In genomic region chr2:181677096-181677754, GRCm38 (mm10) we compare ENCODE assay signal across 9 mouse cellular contexts. TPM values are rescaled to one million over a fixed set of nuclear protein-coding genes. Genes with fewer than 3 reads are reported as not detected.
DNase-seq lines count a peak whose midpoint lies in the region; ATAC-seq lines count a peak whose summit lies in the region.
"Had no signal": no experiment of that assay in that cellular context is flagged by ENCODE, and none has a peak within 500 bp of the region (broad histone marks: within the 10 kb centered on the region; RNA-seq: fewer than 3 reads in every experiment).

No protein-coding gene starts in this region.

- H3K9me3 ChIP-seq in heart, embryonic 14.5 days (ENCODE audit: control insufficient read depth, low read length) = no peaks in the 10 kb centered on the region

- no peak overlapping the region for H3K4me3 ChIP-seq in heart, embryonic 14.5 days (ENCODE audit: control insufficient read depth in 1 of 2, insufficient read depth in 1 of 2, low read depth in 1 of 2, low read length in 2 of 2)

- DNase-seq in adrenal gland, adult (ENCODE audit: inconsistent age in 2 of 2, low spot score in 1 of 2) = peak; percentile 63 to 73
- no peak for DNase-seq in adrenal gland, postnatal 4 days (ENCODE audit: low spot score in 2 of 2)
- DNase-seq in adrenal gland, postnatal 10 days = peak; percentile 47
- DNase-seq in kidney, postnatal 4 days = peak; percentile 35 to 59
- no peak for DNase-seq in embryo, embryonic 10.5 days (ENCODE audit: low spot score)
- no peak for DNase-seq in embryo, embryonic 10 days (ENCODE audit: low spot score)
- DNase-seq in thymus, postnatal 4 days = no peak

- peak overlapping the region; percentile 46 to 61; a peak in 3 of 4 replicates for H3K27ac ChIP-seq in heart, embryonic 14.5 days (replicated peaks in 1 of 2; ENCODE audit: control insufficient read depth in 1 of 2, insufficient read depth in 1 of 2, low read depth in 2 of 2, low read length in 2 of 2)
- H3K27ac ChIP-seq: liver, embryonic 14.5 days had no signal

- no peak overlapping the region for H3K4me2 ChIP-seq in heart, embryonic 14.5 days (ENCODE audit: low read length)

- ATAC-seq in heart, embryonic 14.5 days (ENCODE audit: insufficient number of reproducible peaks, insufficient read depth, low FRiP score, low read depth) = peak; percentile 11; the same call in 1 of the 2 replicates

- no peak overlapping the region; the same call in 1 of the 2 replicates for H3K9ac ChIP-seq in heart, embryonic 14.5 days (ENCODE audit: low read length)
- H3K9ac ChIP-seq: liver, embryonic 14.5 days had no signal

- no peaks in the 10 kb centered on the region for H3K36me3 ChIP-seq in heart, embryonic 14.5 days (ENCODE audit: control insufficient read depth, insufficient read depth, low read length)

- H3K27me3 ChIP-seq in heart, embryonic 14.5 days (ENCODE audit: control insufficient read depth, insufficient read depth, low read length) = peaks cover 18% of the 10 kb centered on the region

- peaks cover 17 to 19% of the 10 kb centered on the region in 2 experiments for H3K4me1 ChIP-seq in heart, embryonic 14.5 days (ENCODE audit: control insufficient read depth in 2 of 2, insufficient read depth in 2 of 2, low read length in 2 of 2)

- 53% methylated on average over 5 of the region's 5 CpGs for WGBS in heart, embryonic 14.5 days

RNA-seq across cellular contexts. Expression of gene Tcea2, which starts 2.9 kb away (rescaled TPM):
- 10 to 100 TPM; 23.6 to 24.3 TPM for total RNA-seq in adrenal gland, postnatal 4 days (2021)
- 10 to 100 TPM; 11.4 to 13.5 TPM for total RNA-seq in adrenal gland, postnatal 10 days (2021)
- 20.5 and 21.8 TPM in 2 replicates for polyA plus RNA-seq in heart, embryonic 14.5 days (2014; fragmentation: Nextera tagmentation; extraction: Ambion mirVana)

RNA-seq across cellular contexts. Expression of gene Sox18, which starts 5.8 kb away (rescaled TPM):
- total RNA-seq in adrenal gland, postnatal 4 days (2021) = 10 to 100 TPM; 45.2 to 47.3 TPM
- total RNA-seq in adrenal gland, postnatal 10 days (2021) = 10 to 100 TPM; 59.1 to 62.5 TPM
- polyA plus RNA-seq in heart, embryonic 14.5 days (2014; fragmentation: Nextera tagmentation; extraction: Ambion mirVana) = 44.1 and 49.2 TPM in 2 replicates

RNA-seq across cellular contexts. Expression of gene Rgs19, which starts 16.6 kb away (rescaled TPM):
- total RNA-seq in adrenal gland, postnatal 4 days (2021) = 10 to 100 TPM; 30.2 to 31.1 TPM
- 10 to 100 TPM; 22.4 to 23.7 TPM for total RNA-seq in adrenal gland, postnatal 10 days (2021)
- polyA plus RNA-seq in heart, embryonic 14.5 days (2014; fragmentation: Nextera tagmentation; extraction: Ambion mirVana) = 42.8 and 44.2 TPM in 2 replicates

RNA-seq across cellular contexts. Expression of gene Gm29797, which starts 20.4 kb away (rescaled TPM):
- under 1 TPM; 0.42 TPM for total RNA-seq in adrenal gland, postnatal 4 days (2021)
- total RNA-seq in adrenal gland, postnatal 10 days (2021) = not detected
- polyA plus RNA-seq in heart, embryonic 14.5 days (2014; fragmentation: Nextera tagmentation; extraction: Ambion mirVana) = not detected in 2 replicates

RNA-seq across cellular contexts. Expression of gene Lkaaear1, which starts 21.0 kb away (rescaled TPM):
- total RNA-seq in adrenal gland, postnatal 4 days (2021) = not detected
- total RNA-seq in adrenal gland, postnatal 10 days (2021) = not detected
- not detected in 2 replicates for polyA plus RNA-seq in heart, embryonic 14.5 days (2014; fragmentation: Nextera tagmentation; extraction: Ambion mirVana)
- polyA plus RNA-seq: liver, embryonic 14.5 days had no signal

Comparison
In these comparisons a context has a peak if more than half of its experiments do, and no peak if none do; other contexts are left out.
1. DNase-seq: peak in adrenal gland, adult (2 of 2), adrenal gland, postnatal 10 days (single experiment) and kidney, postnatal 4 days (2 of 2); none in adrenal gland, postnatal 4 days (0 of 2), embryo, embryonic 10.5 days (single experiment), embryo, embryonic 10 days (single experiment) and thymus, postnatal 4 days (single experiment).